Comparison of ENCODE assay signal across 21 mouse cellular contexts in genomic region chr1:131578943-131579680, GRCm38 (mm10). TPM values are rescaled to one million over a fixed set of nuclear protein-coding genes. Genes with fewer than 3 reads are reported as not detected.
DNase-seq lines count a peak whose midpoint lies in the region; ATAC-seq and TF ChIP-seq lines count a peak whose summit lies in the region.
"Had no signal": no experiment of that assay in that cellular context is flagged by ENCODE, and none has a peak within 500 bp of the region (broad histone marks: within the 10 kb centered on the region; RNA-seq: fewer than 3 reads in every experiment).

No protein-coding gene starts in this region.

- no peak for TF ChIP-seq CTCF in midbrain, postnatal 0 days (IDR thresholded peaks at IDR 0.05)
- no peak for TF ChIP-seq CTCF in cerebellum, adult 2 months (IDR thresholded peaks at IDR 0.05; ENCODE audit: borderline replicate concordance, insufficient read depth, low read depth, low read length)
- no peak for TF ChIP-seq CTCF in heart, adult 2 months (IDR thresholded peaks at IDR 0.05)

- no peaks in the 10 kb centered on the region for H3K79me2 ChIP-seq in heart, adult 2 months (replicated peaks; ENCODE audit: control insufficient read depth, insufficient read depth, low read length)

- no peak overlapping the region for H3K9ac ChIP-seq in forebrain, embryonic 13.5 days
- no peak overlapping the region for H3K9ac ChIP-seq in forebrain, embryonic 16.5 days (replicated peaks; ENCODE audit: low read depth, low read length)
- H3K9ac ChIP-seq in midbrain, postnatal 0 days (replicated peaks; ENCODE audit: low read length, poor library complexity, severe bottlenecking), result no peak overlapping the region
- H3K9ac ChIP-seq in heart, adult 2 months (ENCODE audit: low read depth, low read length), result no peak overlapping the region
- H3K9ac ChIP-seq: heart, embryonic 13.5 days; lung, embryonic 15.5 days had no signal

- H3K4me1 ChIP-seq in forebrain, embryonic 13.5 days, result no peaks in the 10 kb centered on the region
- H3K4me1 ChIP-seq in forebrain, embryonic 16.5 days (replicated peaks; ENCODE audit: control insufficient read depth, insufficient read depth, low read length), result no peaks in the 10 kb centered on the region; the same call in 1 of the 2 replicates
- no peaks in the 10 kb centered on the region for H3K4me1 ChIP-seq in midbrain, postnatal 0 days (ENCODE audit: insufficient read depth, low read length)
- no peaks in the 10 kb centered on the region for H3K4me1 ChIP-seq in midbrain, embryonic 10.5 days
- peaks cover 3% of the 10 kb centered on the region; the same call in 1 of the 2 replicates for H3K4me1 ChIP-seq in cerebellum, adult 2 months (ENCODE audit: control insufficient read depth, insufficient read depth, low read length)
- H3K4me1 ChIP-seq in heart, adult 2 months (ENCODE audit: control insufficient read depth, insufficient read depth, low read length), result no peaks in the 10 kb centered on the region
- H3K4me1 ChIP-seq: lung, embryonic 15.5 days had no signal

- H3K36me3 ChIP-seq in forebrain, embryonic 13.5 days (ENCODE audit: poor library complexity, severe bottlenecking), result no peaks in the 10 kb centered on the region
- no peaks in the 10 kb centered on the region for H3K36me3 ChIP-seq in forebrain, embryonic 16.5 days (ENCODE audit: control insufficient read depth, insufficient read depth)
- H3K36me3 ChIP-seq in midbrain, postnatal 0 days (ENCODE audit: insufficient read depth, low read length), result no peaks in the 10 kb centered on the region
- H3K36me3 ChIP-seq in midbrain, embryonic 10.5 days, result no peaks in the 10 kb centered on the region
- H3K36me3 ChIP-seq in heart, adult 2 months (ENCODE audit: control insufficient read depth, insufficient read depth, low read length), result no peaks in the 10 kb centered on the region
- H3K36me3 ChIP-seq: heart, embryonic 13.5 days; lung, embryonic 15.5 days had no signal

- WGBS in forebrain, embryonic 13.5 days, result 81% methylated on average over 17 of the region's 17 CpGs
- WGBS in forebrain, embryonic 16.5 days, result 78% methylated on average over 17 of the region's 17 CpGs
- WGBS in midbrain, postnatal 0 days, result 81% methylated on average over 17 of the region's 17 CpGs
- WGBS in midbrain, embryonic 10.5 days, result 88% methylated on average over 17 of the region's 17 CpGs
- 51% methylated on average over 17 of the region's 17 CpGs for WGBS in cerebellum, adult 2 months
- 76% methylated on average over 17 of the region's 17 CpGs for WGBS in heart, adult 2 months

- TF ChIP-seq POLR2A in cerebellum, adult 2 months (IDR thresholded peaks at IDR 0.05; ENCODE audit: borderline replicate concordance, insufficient read depth, low read length), result no peak
- no peak for TF ChIP-seq POLR2A in heart, adult 2 months (IDR thresholded peaks at IDR 0.05; ENCODE audit: insufficient read depth, low read depth, low read length)

- H3K9me3 ChIP-seq in forebrain, embryonic 13.5 days (replicated peaks), result no peaks in the 10 kb centered on the region
- H3K9me3 ChIP-seq in forebrain, embryonic 16.5 days (ENCODE audit: control insufficient read depth, low read length), result no peaks in the 10 kb centered on the region
- no peaks in the 10 kb centered on the region for H3K9me3 ChIP-seq in midbrain, postnatal 0 days (ENCODE audit: low read length)
- H3K9me3 ChIP-seq in midbrain, embryonic 10.5 days (replicated peaks), result no peaks in the 10 kb centered on the region
- H3K9me3 ChIP-seq: heart, embryonic 13.5 days; lung, embryonic 15.5 days had no signal

- H3K4me3 ChIP-seq in forebrain, embryonic 13.5 days, result no peak overlapping the region
- H3K4me3 ChIP-seq in forebrain, embryonic 16.5 days (replicated peaks; ENCODE audit: low read length), result no peak overlapping the region
- no peak overlapping the region for H3K4me3 ChIP-seq in midbrain, postnatal 0 days (ENCODE audit: low read depth, low read length)
- H3K4me3 ChIP-seq in midbrain, embryonic 10.5 days, result no peak overlapping the region
- no peak overlapping the region for H3K4me3 ChIP-seq in cerebellum, adult 2 months (replicated peaks; ENCODE audit: insufficient read depth, low read depth, low read length)
- no peak overlapping the region for H3K4me3 ChIP-seq in heart, adult 2 months
- H3K4me3 ChIP-seq: erythroblast, embryonic 14.5 days; heart, embryonic 13.5 days; lung, embryonic 15.5 days had no signal

- H3K4me2 ChIP-seq in forebrain, embryonic 13.5 days, result no peak overlapping the region
- no peak overlapping the region for H3K4me2 ChIP-seq in forebrain, embryonic 16.5 days (ENCODE audit: low read length)
- H3K4me2 ChIP-seq in midbrain, postnatal 0 days (ENCODE audit: low read depth, low read length, poor library complexity, severe bottlenecking), result no peak overlapping the region
- H3K4me2 ChIP-seq: heart, embryonic 13.5 days; lung, embryonic 15.5 days had no signal

- peak; percentile 39 for DNase-seq in midbrain, postnatal 0 days (ENCODE audit: low spot score)
- DNase-seq in midbrain, embryonic 10.5 days (ENCODE audit: low spot score), result no peak
- peak; percentile 19 to 41 for DNase-seq in cerebellum, adult 2 months
- DNase-seq in layer of hippocampus, postnatal 14 days (ENCODE audit: low spot score in 2 of 2), result peak; percentile 22 to 56
- DNase-seq in heart, adult 2 months, result no peak
- no peak for DNase-seq in adrenal gland, postnatal 25 days
- DNase-seq: adrenal gland, postnatal 36 days; B cell, adult 2 months; gastrocnemius, postnatal 10 days; liver had no signal

- intact Hi-C loops in heart, adult 2 months (cut with DNase I), result no loop called here

- peak; percentile 53; the same call in 1 of the 2 replicates for ATAC-seq in forebrain, embryonic 13.5 days
- ATAC-seq in forebrain, embryonic 16.5 days, result no peak
- no peak for ATAC-seq in midbrain, postnatal 0 days (ENCODE audit: low FRiP score)
- ATAC-seq: intestine, postnatal 0 days had no signal

- no peaks in the 10 kb centered on the region for H3K27me3 ChIP-seq in forebrain, embryonic 13.5 days
- no peaks in the 10 kb centered on the region for H3K27me3 ChIP-seq in forebrain, embryonic 16.5 days (replicated peaks; ENCODE audit: control insufficient read depth, insufficient read depth, low read length)
- H3K27me3 ChIP-seq in midbrain, postnatal 0 days (ENCODE audit: insufficient read depth, low read length), result no peaks in the 10 kb centered on the region
- no peaks in the 10 kb centered on the region for H3K27me3 ChIP-seq in midbrain, embryonic 10.5 days (ENCODE audit: low read depth, poor library complexity, severe bottlenecking)
- H3K27me3 ChIP-seq in cerebellum, adult 2 months (ENCODE audit: control insufficient read depth, insufficient read depth, low read length), result no peaks in the 10 kb centered on the region; the same call in 1 of the 2 replicates
- no peaks in the 10 kb centered on the region for H3K27me3 ChIP-seq in heart, adult 2 months (ENCODE audit: control insufficient read depth, insufficient read depth, low read length)
- H3K27me3 ChIP-seq: heart, embryonic 13.5 days; lung, embryonic 15.5 days had no signal

- no peak for TF ChIP-seq EP300 in heart, adult 2 months (IDR thresholded peaks at IDR 0.05; ENCODE audit: insufficient read depth, low read depth, low read length)

- no peak overlapping the region for H3K27ac ChIP-seq in forebrain, embryonic 13.5 days
- H3K27ac ChIP-seq in forebrain, embryonic 16.5 days (ENCODE audit: low read length), result no peak overlapping the region
- H3K27ac ChIP-seq in midbrain, postnatal 0 days (ENCODE audit: low read depth, low read length), result no peak overlapping the region
- H3K27ac ChIP-seq in midbrain, embryonic 10.5 days (replicated peaks), result no peak overlapping the region
- no peak overlapping the region for H3K27ac ChIP-seq in cerebellum, adult 2 months (ENCODE audit: insufficient read depth, low read length)
- no peak overlapping the region for H3K27ac ChIP-seq in heart, adult 2 months
- H3K27ac ChIP-seq: heart, embryonic 13.5 days; lung, embryonic 15.5 days; stomach, postnatal 0 days had no signal

RNA-seq across cellular contexts. Expression of gene Avpr1b, which starts 19.9 kb away (rescaled TPM):
- not detected in 2 replicates for polyA plus RNA-seq in forebrain, embryonic 13.5 days (2015; fragmentation: Nextera tagmentation; extraction: Ambion mirVana)
- polyA plus RNA-seq in forebrain, embryonic 16.5 days (2015; fragmentation: Nextera tagmentation; extraction: Ambion mirVana), result 0.14 TPM in 1 of 2 replicates, not detected in the other
- total RNA-seq in midbrain, postnatal 0 days (2014; rRNA removed), result not detected in 2 replicates
- polyA plus RNA-seq in midbrain, postnatal 0 days (2015; fragmentation: Nextera tagmentation; extraction: Ambion mirVana), result not detected in 2 replicates
- 0.04 TPM in 1 of 2 replicates, not detected in the other for polyA plus RNA-seq in midbrain, embryonic 10.5 days (2016; fragmentation: Nextera tagmentation; extraction: Ambion mirVana)
- not detected in 2 replicates for polyA plus RNA-seq in cerebellum, adult 2 months (2012; rRNA removed)
- under 1 TPM; 0.21 to 0.37 TPM for total RNA-seq in layer of hippocampus, postnatal 14 days (2021)
- total RNA-seq in heart, adult 2 months (2021), result not detected
- polyA plus RNA-seq in heart, adult 2 months (2012; rRNA removed), result not detected in 2 replicates
- not detected in 2 replicates for total RNA-seq in adrenal gland, postnatal 25 days (2021)
- total RNA-seq: adrenal gland, postnatal 36 days; ES-E14; gastrocnemius, postnatal 10 days; megakaryocyte-erythroid progenitor cell, adult 5-6 weeks had no signal
- polyA plus RNA-seq: cortical plate, adult 2 months; erythroblast, embryonic 14.5 days; heart, embryonic 13.5 days; hindbrain, embryonic 11.5 days; intestine, postnatal 0 days; lung, embryonic 15.5 days had no signal

RNA-seq across cellular contexts. Expression of gene Fam72a, which starts 51.4 kb away (rescaled TPM):
- polyA plus RNA-seq in forebrain, embryonic 13.5 days (2015; fragmentation: Nextera tagmentation; extraction: Ambion mirVana), result 3.7 and 4.3 TPM in 2 replicates
- polyA plus RNA-seq in forebrain, embryonic 16.5 days (2015; fragmentation: Nextera tagmentation; extraction: Ambion mirVana), result 1.7 and 3.0 TPM in 2 replicates
- total RNA-seq in midbrain, postnatal 0 days (2014; rRNA removed), result 0.42 and 0.60 TPM in 2 replicates
- polyA plus RNA-seq in midbrain, postnatal 0 days (2015; fragmentation: Nextera tagmentation; extraction: Ambion mirVana), result 0.53 and 0.82 TPM in 2 replicates
- polyA plus RNA-seq in midbrain, embryonic 10.5 days (2016; fragmentation: Nextera tagmentation; extraction: Ambion mirVana), result 4.4 and 5.7 TPM in 2 replicates
- 1.9 TPM in 2 replicates for polyA plus RNA-seq in cerebellum, adult 2 months (2012; rRNA removed)
- 1 to 10 TPM in 1 of 2 experiments, under 1 TPM in 1; 0.95 to 1.8 TPM for total RNA-seq in layer of hippocampus, postnatal 14 days (2021)
- under 1 TPM; 0.73 to 0.78 TPM for total RNA-seq in heart, adult 2 months (2021)
- polyA plus RNA-seq in heart, adult 2 months (2012; rRNA removed), result 0.18 and 0.29 TPM in 2 replicates
- total RNA-seq in adrenal gland, postnatal 25 days (2021), result 1.4 and 1.9 TPM in 2 replicates

RNA-seq across cellular contexts. Expression of gene Srgap2, which starts 52.0 kb away (rescaled TPM):
- 14.5 and 16.8 TPM in 2 replicates for polyA plus RNA-seq in forebrain, embryonic 13.5 days (2015; fragmentation: Nextera tagmentation; extraction: Ambion mirVana)
- polyA plus RNA-seq in forebrain, embryonic 16.5 days (2015; fragmentation: Nextera tagmentation; extraction: Ambion mirVana), result 29.2 and 35.1 TPM in 2 replicates
- 76.1 and 80.6 TPM in 2 replicates for total RNA-seq in midbrain, postnatal 0 days (2014; rRNA removed)
- 20.5 and 26.9 TPM in 2 replicates for polyA plus RNA-seq in midbrain, postnatal 0 days (2015; fragmentation: Nextera tagmentation; extraction: Ambion mirVana)
- 16.9 and 18.7 TPM in 2 replicates for polyA plus RNA-seq in midbrain, embryonic 10.5 days (2016; fragmentation: Nextera tagmentation; extraction: Ambion mirVana)
- 83.1 and 94.6 TPM in 2 replicates for polyA plus RNA-seq in cerebellum, adult 2 months (2012; rRNA removed)
- 100 to 1,000 TPM; 116 to 117 TPM for total RNA-seq in layer of hippocampus, postnatal 14 days (2021)
- 10 to 100 TPM; 15.9 to 20.5 TPM for total RNA-seq in heart, adult 2 months (2021)
- 15.2 and 16.9 TPM in 2 replicates for polyA plus RNA-seq in heart, adult 2 months (2012; rRNA removed)
- 29.5 and 37.2 TPM in 2 replicates for total RNA-seq in adrenal gland, postnatal 25 days (2021)

RNA-seq across cellular contexts. Expression of gene Ctse, which starts 59.0 kb away (rescaled TPM):
- polyA plus RNA-seq in forebrain, embryonic 13.5 days (2015; fragmentation: Nextera tagmentation; extraction: Ambion mirVana), result not detected in 2 replicates
- polyA plus RNA-seq in forebrain, embryonic 16.5 days (2015; fragmentation: Nextera tagmentation; extraction: Ambion mirVana), result not detected in 2 replicates
- 0.11 TPM in 1 of 2 replicates, not detected in the other for total RNA-seq in midbrain, postnatal 0 days (2014; rRNA removed)
- 0.09 TPM in 1 of 2 replicates, not detected in the other for polyA plus RNA-seq in midbrain, postnatal 0 days (2015; fragmentation: Nextera tagmentation; extraction: Ambion mirVana)
- 0.07 TPM in 1 of 2 replicates, not detected in the other for polyA plus RNA-seq in midbrain, embryonic 10.5 days (2016; fragmentation: Nextera tagmentation; extraction: Ambion mirVana)
- 0.10 and 0.19 TPM in 2 replicates for polyA plus RNA-seq in cerebellum, adult 2 months (2012; rRNA removed)
- total RNA-seq in layer of hippocampus, postnatal 14 days (2021), result not detected
- under 1 TPM; 0.63 to 0.86 TPM for total RNA-seq in heart, adult 2 months (2021)
- 0.39 and 0.70 TPM in 2 replicates for polyA plus RNA-seq in heart, adult 2 months (2012; rRNA removed)
- 0.43 and 0.52 TPM in 2 replicates for total RNA-seq in adrenal gland, postnatal 25 days (2021)
- total RNA-seq: ES-E14 had no signal
- polyA plus RNA-seq: cortical plate, adult 2 months had no signal

Comparison
In these comparisons a context has a peak if more than half of its experiments do, and no peak if none do; other contexts are left out.
1. DNase-seq: peak in midbrain, postnatal 0 days (single experiment), cerebellum, adult 2 months (2 of 2) and layer of hippocampus, postnatal 14 days (2 of 2); none in midbrain, embryonic 10.5 days (single experiment), heart, adult 2 months (0 of 2) and adrenal gland, postnatal 25 days (single experiment).